ENCODE assay signal across 26 mouse cellular contexts in the genomic region with DNA sequence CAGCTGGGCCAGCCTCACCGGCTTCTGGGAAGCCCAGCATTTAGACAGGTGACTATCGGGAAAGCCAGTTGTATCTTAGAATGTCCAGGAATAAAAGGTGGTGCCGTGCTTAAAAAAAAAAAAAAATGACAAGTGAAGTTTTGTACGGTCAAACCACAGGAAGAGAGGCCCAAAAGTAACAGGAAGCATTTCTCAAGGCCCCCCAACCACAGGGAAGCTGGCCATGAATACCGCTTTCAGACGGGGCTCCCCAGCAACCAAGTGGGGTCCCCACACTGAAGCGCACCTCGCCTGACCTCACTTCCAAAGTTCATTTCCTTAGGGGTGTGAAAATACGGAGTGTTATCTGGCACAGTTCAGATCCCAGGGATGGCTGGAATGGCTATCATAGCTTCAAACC. TPM values are rescaled to one million over a fixed set of nuclear protein-coding genes. Genes with fewer than 3 reads are reported as not detected.
"Had no signal": no experiment of that assay in that cellular context is flagged by ENCODE, and none has a peak within 500 bp of the region (broad histone marks: within the 10 kb centered on the region; RNA-seq: fewer than 3 reads in every experiment).

No protein-coding gene starts in this region.

- DNase-seq: gastrocnemius, adult 2 months; gastrocnemius, postnatal 10 days; gastrocnemius, postnatal 25 days; heart, adult 2 months; heart, postnatal 14 days; heart, postnatal 36 days; kidney, adult 18-20 months; kidney, adult 8-10 months; kidney, postnatal 10 days; kidney, postnatal 25 days; layer of hippocampus, adult 9-11 months; liver; liver, embryonic 13.5 days had no signal

- ATAC-seq: hindbrain, embryonic 16.5 days; inflammation-experienced regulatory T-cells, adult 6 months; intestine, embryonic 15.5 days; intestine, postnatal 0 days had no signal

RNA-seq across cellular contexts. Expression of a gene that starts 5.2 kb away (rescaled TPM):
- total RNA-seq: gastrocnemius, adult 2 months; gastrocnemius, postnatal 25 days; heart, adult 2 months; heart, postnatal 14 days; heart, postnatal 36 days had no signal
- polyA plus RNA-seq: heart, adult 2 months; heart, embryonic 11.5 days; heart, embryonic 13.5 days; heart, postnatal 0 days; hindbrain, embryonic 10.5 days; hindbrain, embryonic 14.5 days; inflammation-experienced regulatory T-cells, adult 6 months; intestine, postnatal 0 days; kidney, embryonic 14.5 days; large intestine, adult 2 months; limb, embryonic 10.5 days; liver, embryonic 11.5 days; liver, embryonic 13.5 days had no signal

RNA-seq across cellular contexts. Expression of a gene that starts 28.6 kb away (rescaled TPM):
- polyA plus RNA-seq: inflammation-experienced regulatory T-cells, adult 6 months had no signal
